Mouse (Mus musculus): ENCODE results near the gene Cd109.

DNA sequence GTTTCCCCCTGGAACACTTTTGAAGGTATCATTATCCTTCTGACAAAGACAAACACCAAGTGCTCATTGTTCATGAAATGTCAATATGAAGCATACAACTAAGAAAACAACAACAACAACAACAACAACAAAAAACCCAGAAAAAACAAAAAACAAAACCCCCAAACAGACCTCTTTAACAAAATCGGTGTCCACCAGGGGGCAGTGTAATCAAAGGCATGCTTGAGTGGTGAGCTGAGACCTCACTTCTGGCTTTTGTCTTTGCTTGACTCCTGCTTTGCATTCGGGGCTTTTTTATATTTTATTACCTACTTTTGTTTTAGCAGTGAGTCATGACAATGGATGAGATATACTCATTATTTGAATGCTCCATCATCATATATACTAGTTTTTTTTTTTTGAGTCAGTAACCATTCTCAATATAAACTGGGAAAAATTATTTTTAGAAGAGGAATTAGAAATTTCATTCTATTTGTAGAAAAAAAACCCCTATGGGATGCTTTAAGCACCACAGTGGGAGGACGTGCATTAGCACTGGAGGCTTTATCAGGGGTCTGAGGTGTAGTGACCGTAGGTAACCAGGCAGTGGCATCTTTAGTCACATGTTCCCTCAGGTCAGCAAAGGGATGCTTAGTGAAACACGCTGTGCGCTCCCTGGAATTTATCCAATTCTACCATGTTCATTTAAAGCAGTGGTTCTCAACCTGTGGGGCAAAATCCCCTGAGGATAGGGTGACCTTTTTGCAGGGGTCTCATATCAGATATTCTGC is 30.8 kb downstream of the Cd109 start:
- TF ChIP-seq CTCF (IDR thresholded peaks at IDR 0.05; ENCODE audit: insufficient read depth, low read depth, low read length), result no peak
- no peak for TF ChIP-seq POLR2A (IDR thresholded peaks at IDR 0.05; ENCODE audit: insufficient read depth, low read depth, low read length)
